Mouse (Mus musculus): ENCODE data around the gene Cars.

Cars gene

DNA sequence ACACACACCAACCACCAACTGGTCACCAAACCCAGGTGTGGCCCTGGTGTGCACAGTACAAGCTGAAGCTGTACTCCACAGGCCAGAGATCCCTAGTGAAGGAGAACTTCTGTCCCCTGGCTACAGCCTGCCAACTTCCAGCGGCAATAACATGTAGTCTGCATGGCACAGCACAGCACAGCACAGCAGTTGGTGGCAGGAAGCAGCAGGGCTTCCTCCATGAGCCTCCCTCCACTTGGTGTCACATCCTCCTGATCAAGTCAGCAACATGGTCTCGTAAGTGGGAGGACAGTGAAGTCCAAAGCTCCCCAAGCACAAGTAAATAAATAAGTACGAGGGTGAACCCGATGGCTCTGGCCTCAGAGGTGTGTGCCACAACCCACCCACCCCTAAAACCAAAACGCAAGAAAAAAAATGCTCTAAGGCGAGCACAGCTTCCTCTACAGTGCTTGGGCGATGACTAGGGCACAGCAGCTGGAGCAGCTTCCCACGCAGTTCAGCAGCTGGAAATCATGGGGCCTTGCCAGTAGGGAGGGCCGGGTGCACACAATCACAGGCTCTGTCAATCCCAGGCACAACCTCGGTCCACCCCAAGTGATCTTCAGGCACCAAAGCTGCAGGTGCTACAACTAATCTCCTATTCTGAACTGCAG lies 86.0 kb downstream of the Cars start:
- in situ Hi-C loops (cut with MseI, MboI): no loop called here

DNA sequence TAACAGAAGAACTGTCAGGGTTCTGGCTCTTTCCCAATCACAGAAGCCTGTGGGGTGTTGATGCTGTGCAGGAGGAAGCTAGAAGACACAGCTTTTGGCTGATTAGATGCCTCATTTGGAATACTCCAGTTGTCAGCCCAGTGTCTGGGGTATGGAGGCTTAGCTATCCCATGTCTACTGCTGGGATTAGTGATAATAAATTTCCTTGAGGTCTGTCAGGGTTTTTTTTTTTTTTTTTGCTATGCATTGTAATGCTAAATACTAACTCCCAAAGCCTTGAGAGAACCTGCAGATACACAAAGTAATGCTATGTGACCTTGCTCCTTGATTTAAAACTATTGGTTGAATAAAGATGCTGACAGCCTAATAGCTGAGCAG lies 88.6 kb downstream of the Cars start:
- in situ Hi-C loops (cut with MseI, MboI): no loop called here

DNA sequence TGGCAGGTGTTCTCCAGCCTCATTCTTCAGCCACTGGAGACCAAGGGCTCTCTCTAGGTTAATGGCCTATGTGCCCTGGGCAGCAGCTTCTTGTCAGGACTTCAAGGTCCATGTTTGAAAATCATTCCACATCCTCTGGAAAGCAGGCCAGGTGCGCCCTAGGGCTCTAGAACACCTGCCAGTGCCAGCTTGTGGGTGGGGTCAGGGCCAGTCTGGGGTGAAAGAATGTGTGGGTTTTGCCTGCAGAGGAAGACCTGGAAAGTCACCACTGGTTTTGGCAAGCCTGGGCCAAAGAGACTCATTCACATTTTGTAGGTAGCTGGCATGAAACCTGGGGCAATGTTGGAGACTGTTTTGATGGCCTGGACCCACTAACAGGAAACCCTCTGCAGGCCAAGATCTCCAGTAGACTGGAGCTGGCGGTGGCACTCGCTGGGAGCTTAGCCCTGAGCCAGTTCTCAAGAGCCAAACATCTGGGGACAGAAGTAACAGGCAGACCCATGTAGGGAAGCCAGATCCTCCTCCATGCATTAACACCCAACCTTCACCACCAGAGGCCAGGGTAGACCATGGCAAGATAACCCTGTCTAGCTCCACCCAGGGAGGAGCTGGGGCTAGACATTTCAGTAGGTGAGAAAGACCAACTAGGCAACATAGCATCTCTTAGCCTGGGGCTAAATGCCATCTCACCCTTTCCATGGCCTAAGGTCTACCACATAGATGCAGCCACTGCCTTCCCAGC lies 89.1 kb downstream of the Cars start:
- in situ Hi-C loops (cut with MseI, MboI): no loop called here

DNA sequence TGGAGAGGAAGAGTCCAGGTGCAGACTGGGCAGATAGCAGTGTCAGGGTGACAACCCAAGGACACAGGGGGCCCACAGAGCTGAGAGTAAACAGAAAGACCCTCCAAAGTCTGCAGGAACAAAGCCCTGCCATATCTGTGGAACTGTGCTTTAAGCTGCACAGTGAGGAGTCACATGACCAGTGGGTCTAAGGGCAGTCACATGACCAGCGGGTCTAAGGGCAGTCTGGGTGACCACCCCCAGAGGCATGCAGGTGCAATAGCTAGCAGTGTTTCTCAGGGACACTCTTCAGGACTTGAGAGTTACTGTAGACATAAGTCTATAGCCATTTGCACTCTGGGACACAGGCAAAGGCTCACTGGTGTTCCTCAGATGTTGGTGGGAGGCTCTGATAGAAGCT lies 90.3 kb downstream of the Cars start:
- in situ Hi-C loops (cut with MseI, MboI): no loop called here

Data from mouse trophoblast stem cell (cell line).